Comparison of ENCODE assay signal across 9 mouse cellular contexts in genomic region chr3:62603231-62604046, GRCm38 (mm10). TPM values are rescaled to one million over a fixed set of nuclear protein-coding genes. Genes with fewer than 3 reads are reported as not detected.
DNase-seq lines count a peak whose midpoint lies in the region; ATAC-seq lines count a peak whose summit lies in the region.
"Had no signal": no experiment of that assay in that cellular context is flagged by ENCODE, and none has a peak within 500 bp of the region (broad histone marks: within the 10 kb centered on the region; RNA-seq: fewer than 3 reads in every experiment).

No protein-coding gene starts in this region.

- H3K27me3 ChIP-seq in heart, embryonic 11.5 days (ENCODE audit: control insufficient read depth, insufficient read depth, low read length) = peaks cover 13% of the 10 kb centered on the region
- H3K27me3 ChIP-seq in forebrain, embryonic 13.5 days = peaks cover 14% of the 10 kb centered on the region; the same call in 1 of the 2 replicates
- H3K27me3 ChIP-seq in limb, embryonic 11.5 days (ENCODE audit: control insufficient read depth, insufficient read depth, low read length) = peaks cover 14% of the 10 kb centered on the region; the same call in 1 of the 2 replicates
- H3K27me3 ChIP-seq in neural tube, embryonic 15.5 days (replicated peaks) = no peaks in the 10 kb centered on the region

- peak overlapping the region; percentile 95 for H3K4me2 ChIP-seq in heart, embryonic 11.5 days
- peak overlapping the region; percentile 93 for H3K4me2 ChIP-seq in forebrain, embryonic 13.5 days
- H3K4me2 ChIP-seq in limb, embryonic 11.5 days (ENCODE audit: low read depth, severe bottlenecking) = peak overlapping the region; percentile 71
- peak overlapping the region; percentile 83 for H3K4me2 ChIP-seq in neural tube, embryonic 15.5 days

- peak; percentile 39; the same call in 1 of the 2 replicates for ATAC-seq in heart, embryonic 11.5 days (replicated peaks; ENCODE audit: insufficient number of reproducible peaks, low FRiP score, low TSS enrichment)
- peak; percentile 89 for ATAC-seq in forebrain, embryonic 13.5 days
- no peak for ATAC-seq in limb, embryonic 11.5 days (ENCODE audit: insufficient number of reproducible peaks, low FRiP score, low TSS enrichment, low read depth)
- ATAC-seq in neural tube, embryonic 15.5 days (ENCODE audit: low FRiP score) = peak; percentile 88
- no peak for ATAC-seq in inflammation-experienced regulatory T-cells, adult 6 months

- no peaks in the 10 kb centered on the region for H3K9me3 ChIP-seq in heart, embryonic 11.5 days (replicated peaks; ENCODE audit: control insufficient read depth, low read length)
- no peaks in the 10 kb centered on the region for H3K9me3 ChIP-seq in forebrain, embryonic 13.5 days (replicated peaks)
- no peaks in the 10 kb centered on the region for H3K9me3 ChIP-seq in limb, embryonic 11.5 days (ENCODE audit: control insufficient read depth, low read length)
- no peaks in the 10 kb centered on the region for H3K9me3 ChIP-seq in neural tube, embryonic 15.5 days (replicated peaks)

- intact Hi-C loops in heart, postnatal 36 days (cut with DNase I) = no loop called here

- DNase-seq in heart, postnatal 36 days = no peak
- peak; percentile 25 for DNase-seq in ES-CJ7 (ENCODE audit: low read depth, low spot score)
- DNase-seq in limb, embryonic 11.5 days (ENCODE audit: low spot score) = peak; percentile 41
- DNase-seq in B cell, adult 2 months = no peak

- peak overlapping the region; percentile 48 for H3K4me3 ChIP-seq in heart, embryonic 11.5 days (ENCODE audit: low read depth, low read length)
- H3K4me3 ChIP-seq in forebrain, embryonic 13.5 days = peak overlapping the region; percentile 55
- H3K4me3 ChIP-seq in limb, embryonic 11.5 days (ENCODE audit: low read depth, low read length) = peak overlapping the region; percentile 27
- H3K4me3 ChIP-seq in neural tube, embryonic 15.5 days (replicated peaks) = peak overlapping the region; percentile 50

- peak overlapping the region; percentile 34; the same call in 1 of the 2 replicates for H3K9ac ChIP-seq in heart, embryonic 11.5 days (ENCODE audit: low read depth, low read length)
- H3K9ac ChIP-seq in forebrain, embryonic 13.5 days = peak overlapping the region; percentile 68
- no peak overlapping the region for H3K9ac ChIP-seq in limb, embryonic 11.5 days (ENCODE audit: low read length)
- peak overlapping the region; percentile 58 for H3K9ac ChIP-seq in neural tube, embryonic 15.5 days (replicated peaks)

- 1% methylated on average over 40 of the region's 40 CpGs for whole genome bisulfite sequencing in heart, embryonic 11.5 days (ENCODE audit: insufficient replicate concordance)
- 1% methylated on average over 40 of the region's 40 CpGs for WGBS in forebrain, embryonic 13.5 days
- 1% methylated on average over 40 of the region's 40 CpGs for WGBS in limb, embryonic 11.5 days
- WGBS in neural tube, embryonic 15.5 days = 1% methylated on average over 40 of the region's 40 CpGs

- no peaks in the 10 kb centered on the region for H3K36me3 ChIP-seq in heart, embryonic 11.5 days (ENCODE audit: control insufficient read depth, insufficient read depth, low read length)
- no peaks in the 10 kb centered on the region for H3K36me3 ChIP-seq in forebrain, embryonic 13.5 days (ENCODE audit: poor library complexity, severe bottlenecking)
- H3K36me3 ChIP-seq in limb, embryonic 11.5 days (ENCODE audit: control insufficient read depth, insufficient read depth, low read length) = no peaks in the 10 kb centered on the region
- no peaks in the 10 kb centered on the region for H3K36me3 ChIP-seq in neural tube, embryonic 15.5 days

- no peaks in the 10 kb centered on the region for H3K4me1 ChIP-seq in heart, embryonic 11.5 days (ENCODE audit: control insufficient read depth, insufficient read depth, low read length)
- peaks cover 12% of the 10 kb centered on the region; the same call in 1 of the 2 replicates for H3K4me1 ChIP-seq in forebrain, embryonic 13.5 days
- no peaks in the 10 kb centered on the region for H3K4me1 ChIP-seq in limb, embryonic 11.5 days (ENCODE audit: control insufficient read depth, insufficient read depth, low read length)
- H3K4me1 ChIP-seq in neural tube, embryonic 15.5 days = peaks cover 11% of the 10 kb centered on the region

- no peak overlapping the region for H3K27ac ChIP-seq in heart, embryonic 11.5 days (ENCODE audit: low read depth, low read length)
- no peak overlapping the region for H3K27ac ChIP-seq in forebrain, embryonic 13.5 days
- no peak overlapping the region for H3K27ac ChIP-seq in limb, embryonic 11.5 days (replicated peaks; ENCODE audit: low read depth, low read length)
- H3K27ac ChIP-seq in neural tube, embryonic 15.5 days (replicated peaks) = no peak overlapping the region

RNA-seq across cellular contexts. Expression of gene Gpr149, which starts 1.5 kb away (rescaled TPM):
- not detected in 2 replicates for polyA plus RNA-seq in heart, embryonic 11.5 days (2014; fragmentation: Nextera tagmentation; extraction: Ambion mirVana)
- not detected for total RNA-seq in heart, postnatal 36 days (2021)
- polyA plus RNA-seq in forebrain, embryonic 13.5 days (2015; fragmentation: Nextera tagmentation; extraction: Ambion mirVana) = 2.3 and 3.4 TPM in 2 replicates
- polyA plus RNA-seq in limb, embryonic 11.5 days (2014; fragmentation: Nextera tagmentation; extraction: Ambion mirVana) = not detected in 2 replicates
- polyA plus RNA-seq in neural tube, embryonic 15.5 days (2015; fragmentation: Nextera tagmentation; extraction: Ambion mirVana) = 4.8 and 5.3 TPM in 2 replicates
- polyA plus RNA-seq in inflammation-experienced regulatory T-cells, adult 6 months (2017; shearing (Covaris generic)) = not detected
- total RNA-seq: MEL had no signal

Comparison
In these comparisons a context has a peak if more than half of its experiments do, and no peak if none do; other contexts are left out.
1. ATAC-seq: peak in heart, embryonic 11.5 days (single experiment), forebrain, embryonic 13.5 days (single experiment) and neural tube, embryonic 15.5 days (single experiment); none in limb, embryonic 11.5 days (single experiment) and inflammation-experienced regulatory T-cells, adult 6 months (single experiment).
2. DNase-seq: peak in ES-CJ7 (single experiment) and limb, embryonic 11.5 days (single experiment); none in heart, postnatal 36 days (0 of 2) and B cell, adult 2 months (0 of 2).
3. Peak in every context shown above with its lines, with median percentiles within 50 percentile points of each other: H3K4me2 ChIP-seq and H3K4me3 ChIP-seq.